Mouse (Mus musculus) liver, embryonic 12.5 days (tissue): Measurements from ENCODE around the gene Rint1. TPM values are rescaled to one million over a fixed set of nuclear protein-coding genes. Genes with fewer than 3 reads are reported as not detected.

ENCODE experiments used
- ATAC-seq: fragments of 200-750 bp; cut with Nextera tagmentation; 2 replicates; pipeline ENCODE4 v1.8.0; 2017; ENCODE audit warnings: moderate number of reproducible peaks, mild to moderate bottlenecking, moderate library complexity
- H3K27ac ChIP-seq: fragments of 300-500 bp; sonication (generic); 2 replicates; pipeline ENCODE4 v1.5.1; 2016; ENCODE audit warnings: mild to moderate bottlenecking
- H3K27me3 ChIP-seq: fragments of 300-500 bp; sonication (generic); replicated peaks from 2 replicates; pipeline ENCODE4 v1.6.1; 2016; ENCODE audit warnings: mild to moderate bottlenecking, moderate library complexity
- H3K36me3 ChIP-seq: fragments of 300-500 bp; sonication (generic); 2 replicates; pipeline ENCODE4 v1.6.1; 2016; ENCODE audit warnings: mild to moderate bottlenecking, moderate library complexity
- H3K4me1 ChIP-seq: fragments of 300-500 bp; sonication (generic); 2 replicates; pipeline ENCODE4 v1.6.1; 2016
- H3K4me2 ChIP-seq: fragments of 300-500 bp; sonication (generic); 2 replicates; pipeline ENCODE4 v1.6.1; 2016; ENCODE audit warnings: mild to moderate bottlenecking, moderate library complexity
- H3K4me3 ChIP-seq: fragments of 300-500 bp; sonication (generic); 2 replicates; pipeline ENCODE4 v1.5.1; 2016; ENCODE audit warnings: mild to moderate bottlenecking, moderate library complexity
- H3K9ac ChIP-seq: fragments of 300-500 bp; sonication (generic); 2 replicates; pipeline ENCODE4 v1.6.1; 2016; ENCODE audit warnings: mild to moderate bottlenecking, moderate library complexity
- H3K9me3 ChIP-seq: fragments of 300-500 bp; sonication (generic); replicated peaks from 2 replicates; pipeline ENCODE4 v1.6.1; 2016; ENCODE audit warnings: mild to moderate bottlenecking, moderate library complexity
- WGBS: fragments of 180-500 bp; shearing (Covaris S2); methylation state at CpG from one replicate; pipeline ENCODE4 v1.1.7; 2016; ENCODE audit not compliant: insufficient replicate concordance; 5-methylcytosine and 5-hydroxymethylcytosine counted together
- polyA plus RNA-seq: library from polyadenylated mRNA; unstranded; fragments of >200 nt; fragmentation: Nextera tagmentation; extraction: Ambion mirVana; gene quantifications from 2 replicates; pipeline ENCODE4 v1.2.1, GENCODE M21; 2016

Rint1 gene
- polyA plus RNA-seq: 35.5 and 35.9 TPM in 2 replicates

DNA sequence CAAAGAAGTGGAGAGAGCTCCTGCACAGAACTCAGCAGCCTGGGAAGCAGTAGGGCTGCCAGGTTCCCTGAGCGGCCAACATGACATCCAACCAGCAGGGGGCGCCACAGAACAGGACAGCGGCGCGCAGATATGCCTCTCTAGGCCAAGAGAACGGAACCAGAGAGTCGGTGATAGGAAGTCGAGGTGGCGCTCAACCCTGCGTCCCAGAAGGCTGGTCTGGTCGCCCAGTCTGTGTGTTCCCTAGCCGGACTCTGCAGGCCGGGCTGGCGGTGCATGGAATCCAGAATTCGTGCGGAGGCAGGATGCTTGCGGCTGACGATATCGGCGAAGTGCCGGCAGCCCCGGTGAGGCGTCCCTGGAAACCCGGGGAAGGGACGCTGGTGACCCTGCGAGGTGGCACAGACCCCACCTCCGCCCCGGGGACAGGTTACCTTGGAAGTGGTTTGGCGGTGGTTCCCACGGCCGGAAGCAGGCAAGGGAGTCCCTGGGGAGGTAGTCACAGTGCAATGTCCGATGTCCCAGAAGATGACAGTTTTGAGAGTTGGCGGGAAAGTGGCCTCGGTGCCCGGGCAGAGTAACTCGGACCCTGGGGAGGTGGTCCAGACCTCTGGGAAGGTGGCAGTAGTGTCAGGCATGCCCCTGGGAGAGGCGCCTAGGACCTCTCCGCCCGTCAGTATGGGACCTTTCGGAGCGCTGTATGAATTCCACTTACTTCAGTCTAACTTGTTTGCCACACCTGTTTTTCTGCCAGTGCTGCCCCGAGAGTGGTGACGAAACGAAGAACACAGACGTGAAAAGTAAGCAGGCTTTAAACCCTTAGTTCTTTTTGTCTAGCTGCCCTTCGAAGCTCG is at the start of gene Rint1:
Gene Rint1, plus strand, starts transcription at position 176 of the 854 bp plus-strand sequence.
- Histone ChIP-seq H3K4me2 (peak within 1 kb of the TSS; percentile 69), H3K9ac (peak within 1 kb of the TSS; percentile 94), H3K4me1 (peaks cover 38% of the 10 kb centered on the region), H3K4me3 (peak within 1 kb of the TSS; percentile 83), H3K27ac (peak within 1 kb of the TSS; percentile 87), H3K9me3 (no peaks in the 10 kb centered on the region), H3K36me3 (peaks cover 32% of the 10 kb centered on the region), H3K27me3 (no peaks in the 10 kb centered on the region)
- peak; percentile 80 for ATAC-seq
- WGBS: 2% methylated on average over 47 of the region's 47 CpGs

GRCm38 (mm10) chr5:23743261-23743660 is 44.2 kb upstream of the Rint1 start:
- no peak overlapping the region for H3K4me3 ChIP-seq
- no peaks in the 10 kb centered on the region for H3K9me3 ChIP-seq
- no peak overlapping the region for H3K4me2 ChIP-seq
- H3K36me3 ChIP-seq: peaks cover 91% of the 10 kb centered on the region
- 91% methylated on average over 12 of the region's 12 CpGs for WGBS
- no peaks in the 10 kb centered on the region for H3K27me3 ChIP-seq
- ATAC-seq: no peak
- H3K4me1 ChIP-seq: no peaks in the 10 kb centered on the region
- H3K9ac ChIP-seq: no peak overlapping the region
- H3K27ac ChIP-seq: no peak overlapping the region

GRCm38 (mm10) chr5:23749882-23750281 is 37.6 kb upstream of the Rint1 start:
- H3K27ac ChIP-seq: no peak overlapping the region
- 72% methylated on average over 2 of the region's 2 CpGs for WGBS
- no peaks in the 10 kb centered on the region for H3K9me3 ChIP-seq
- H3K4me3 ChIP-seq: no peak overlapping the region
- no peak overlapping the region for H3K4me2 ChIP-seq
- H3K4me1 ChIP-seq: no peaks in the 10 kb centered on the region
- ATAC-seq: no peak
- no peak overlapping the region for H3K9ac ChIP-seq
- H3K27me3 ChIP-seq: no peaks in the 10 kb centered on the region
- H3K36me3 ChIP-seq: peaks cover 86% of the 10 kb centered on the region

DNA sequence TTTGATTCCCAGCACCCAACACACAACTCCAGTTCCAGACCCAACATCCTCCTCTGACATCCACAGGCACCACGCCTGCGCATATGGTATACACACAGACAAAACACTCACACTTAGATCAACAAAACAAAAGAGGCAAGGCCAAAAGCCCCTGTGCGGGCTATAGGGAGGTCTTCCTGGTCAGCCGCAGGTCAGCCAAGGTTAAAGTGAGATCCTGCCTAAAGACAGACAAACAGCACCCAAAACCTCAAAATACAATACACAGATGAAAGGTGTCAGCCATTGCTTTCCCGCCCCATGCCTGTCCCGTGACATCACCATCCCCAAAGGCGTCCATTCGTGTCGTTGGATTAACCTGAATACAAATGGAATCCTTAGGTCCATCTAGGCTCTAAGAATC is 31.9 kb upstream of the Rint1 start:
- peaks cover 90% of the 10 kb centered on the region for H3K36me3 ChIP-seq
- no peaks in the 10 kb centered on the region for H3K4me1 ChIP-seq
- 88% methylated on average over 9 of the region's 9 CpGs for WGBS
- no peaks in the 10 kb centered on the region for H3K27me3 ChIP-seq
- no peak overlapping the region for H3K4me2 ChIP-seq
- H3K27ac ChIP-seq: no peak overlapping the region
- H3K9me3 ChIP-seq: no peaks in the 10 kb centered on the region
- ATAC-seq: no peak
- no peak overlapping the region for H3K4me3 ChIP-seq
- no peak overlapping the region for H3K9ac ChIP-seq

DNA sequence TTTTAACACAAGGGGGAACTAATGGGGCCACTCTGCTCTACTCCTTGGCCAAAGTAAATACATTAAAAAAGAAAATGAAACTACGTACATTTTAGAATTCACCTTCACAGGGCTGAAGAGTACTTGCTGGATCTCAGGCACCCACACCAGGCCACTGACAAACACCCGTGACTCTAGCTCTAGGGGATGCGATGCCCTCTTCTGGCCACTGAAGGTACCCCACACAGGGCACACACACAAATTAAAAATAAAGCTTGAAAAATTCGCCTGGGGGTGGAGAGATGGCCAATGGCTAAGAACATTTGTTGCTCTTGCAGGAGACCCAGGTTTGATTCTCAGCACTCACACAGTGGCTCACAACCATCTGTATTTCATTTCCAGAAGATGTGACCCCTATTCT is 31.1 kb upstream of the Rint1 start:
- Histone ChIP-seq H3K9ac (no peak overlapping the region), H3K27ac (no peak overlapping the region), H3K27me3 (no peaks in the 10 kb centered on the region), H3K4me3 (no peak overlapping the region), H3K9me3 (no peaks in the 10 kb centered on the region), H3K4me2 (no peak overlapping the region), H3K36me3 (peaks cover 88% of the 10 kb centered on the region), H3K4me1 (no peaks in the 10 kb centered on the region)
- 88% methylated on average over 4 of the region's 4 CpGs for WGBS
- no peak for ATAC-seq

GRCm38 (mm10) chr5:23758633-23759032 is 28.9 kb upstream of the Rint1 start:
- H3K4me1 ChIP-seq: no peaks in the 10 kb centered on the region
- peaks cover 93% of the 10 kb centered on the region for H3K36me3 ChIP-seq
- H3K9ac ChIP-seq: no peak overlapping the region
- H3K9me3 ChIP-seq: no peaks in the 10 kb centered on the region
- no peak overlapping the region for H3K4me2 ChIP-seq
- no peak overlapping the region for H3K4me3 ChIP-seq
- no peaks in the 10 kb centered on the region for H3K27me3 ChIP-seq
- ATAC-seq: no peak
- 54% methylated on average over 2 of the region's 2 CpGs for WGBS
- no peak overlapping the region for H3K27ac ChIP-seq

- Histone ChIP-seq H3K27me3 (no peaks in the 10 kb centered on the region), H3K4me1 (no peaks in the 10 kb centered on the region), H3K9ac (no peak overlapping the region), H3K4me3 (no peak overlapping the region), H3K27ac (no peak overlapping the region), H3K36me3 (peaks cover 89% of the 10 kb centered on the region), H3K4me2 (no peak overlapping the region), H3K9me3 (no peaks in the 10 kb centered on the region)
- ATAC-seq: no peak
- WGBS: 86% methylated on average over 6 of the region's 6 CpGs
Measured at GRCm38 (mm10) chr5:23762531-23762930, 25.0 kb upstream of the Rint1 start.

DNA sequence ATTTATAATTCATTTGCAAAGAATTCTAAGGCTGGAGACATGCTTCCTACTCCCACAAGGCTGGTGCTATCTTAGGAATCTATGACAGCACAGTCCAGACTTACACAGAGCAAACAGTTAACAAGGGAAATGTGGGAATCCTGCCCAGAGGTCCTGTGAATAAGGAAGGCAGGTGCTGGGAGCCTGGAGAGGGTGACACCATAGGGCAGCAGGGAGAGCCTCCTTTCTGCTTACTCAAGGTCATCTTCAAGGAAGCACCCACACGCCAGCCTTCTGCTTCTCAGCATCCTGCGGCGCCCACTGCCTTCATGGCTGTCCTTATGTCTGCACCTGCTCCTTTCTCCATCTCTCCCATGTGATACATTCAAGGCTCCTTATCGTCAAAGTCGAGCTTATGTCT is 23.0 kb upstream of the Rint1 start:
- WGBS: 81% methylated on average over 5 of the region's 5 CpGs
- H3K27me3 ChIP-seq: no peaks in the 10 kb centered on the region
- H3K9me3 ChIP-seq: no peaks in the 10 kb centered on the region
- H3K4me1 ChIP-seq: no peaks in the 10 kb centered on the region
- H3K4me3 ChIP-seq: no peak overlapping the region
- no peak overlapping the region for H3K4me2 ChIP-seq
- ATAC-seq: no peak
- H3K9ac ChIP-seq: no peak overlapping the region
- H3K36me3 ChIP-seq: peaks cover 85% of the 10 kb centered on the region
- no peak overlapping the region for H3K27ac ChIP-seq

DNA sequence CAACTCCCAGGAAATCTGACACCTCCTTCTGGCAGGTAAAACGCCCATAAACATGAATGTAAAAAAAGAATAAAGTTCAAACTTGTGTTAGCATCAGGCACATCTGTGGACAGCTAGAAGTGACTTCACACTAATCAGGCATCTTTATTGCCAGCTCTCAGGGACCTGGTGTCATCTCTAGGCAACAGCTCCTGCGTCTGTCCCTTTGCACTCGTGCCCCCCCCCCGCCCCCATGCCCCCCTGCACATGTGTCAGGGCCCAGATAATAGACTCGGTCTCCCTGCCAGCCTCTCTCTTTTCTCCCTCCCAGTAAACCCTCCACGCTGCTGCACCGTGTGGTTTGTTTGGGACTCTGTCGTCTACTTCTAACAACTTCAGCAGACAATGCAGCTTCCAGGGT is 16.4 kb upstream of the Rint1 start:
- H3K27me3 ChIP-seq: no peaks in the 10 kb centered on the region
- H3K4me2 ChIP-seq: peak overlapping the region; percentile 52
- 0 out of 2 replicates have a peak overlapping the region, but pooled peaks have one; percentile 10 for H3K9ac ChIP-seq
- H3K4me3 ChIP-seq: peak overlapping the region; percentile 15
- WGBS: 21% methylated on average over 8 of the region's 8 CpGs
- H3K27ac ChIP-seq: peak overlapping the region; percentile 76
- no peaks in the 10 kb centered on the region for H3K9me3 ChIP-seq
- H3K36me3 ChIP-seq: peaks cover 75% of the 10 kb centered on the region
- H3K4me1 ChIP-seq: peaks cover 15% of the 10 kb centered on the region
- ATAC-seq: peak; percentile 94

DNA sequence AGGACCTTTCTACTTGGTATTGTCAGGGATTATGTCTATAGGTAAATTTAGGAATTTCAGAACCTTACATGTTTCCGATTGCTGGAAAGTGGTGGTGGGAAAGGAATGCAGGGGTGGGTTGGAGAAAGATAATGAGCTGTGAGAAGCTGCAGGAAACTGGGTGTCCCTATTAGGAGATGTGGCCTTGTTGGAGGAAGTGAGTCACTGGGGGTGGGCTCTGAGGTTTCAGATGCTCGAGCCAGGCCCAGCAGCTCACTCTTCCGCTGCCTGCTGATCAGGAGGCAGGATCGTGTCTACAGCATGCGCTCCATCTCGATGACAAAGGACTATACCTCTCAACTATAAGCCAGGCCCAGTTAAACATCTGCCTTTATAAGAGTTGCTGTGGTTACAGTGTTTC is 13.3 kb upstream of the Rint1 start:
- Histone ChIP-seq H3K4me3 (no peak overlapping the region), H3K36me3 (peaks cover 71% of the 10 kb centered on the region), H3K9me3 (no peaks in the 10 kb centered on the region), H3K9ac (no peak overlapping the region), H3K4me1 (peaks cover 15% of the 10 kb centered on the region), H3K27ac (no peak overlapping the region), H3K4me2 (no peak overlapping the region), H3K27me3 (no peaks in the 10 kb centered on the region)
- no peak for ATAC-seq
- 69% methylated on average over 6 of the region's 6 CpGs for WGBS

DNA sequence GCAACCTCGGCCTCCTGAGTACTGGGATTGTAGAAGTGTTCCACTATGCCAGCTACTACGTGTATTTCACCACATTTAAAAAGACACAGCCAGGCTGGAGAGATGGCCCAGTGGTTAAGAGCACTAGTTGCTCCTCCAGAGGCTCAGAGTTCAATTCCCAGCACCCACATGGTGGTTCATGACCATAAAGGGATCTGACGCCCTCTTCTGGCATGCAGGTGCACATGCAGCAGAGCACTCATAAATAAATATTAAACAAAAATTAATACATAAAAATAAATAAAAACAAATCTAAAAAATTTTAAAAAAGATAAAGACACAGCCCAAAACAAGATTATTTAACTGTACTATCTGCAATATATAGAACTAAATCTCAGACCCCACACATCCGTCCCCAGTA is 7.0 kb upstream of the Rint1 start:
- peaks cover 37% of the 10 kb centered on the region for H3K4me1 ChIP-seq
- WGBS: 73% methylated on average over 4 of the region's 4 CpGs
- no peak overlapping the region for H3K9ac ChIP-seq
- no peak for ATAC-seq
- no peak overlapping the region for H3K4me3 ChIP-seq
- no peaks in the 10 kb centered on the region for H3K9me3 ChIP-seq
- H3K4me2 ChIP-seq: no peak overlapping the region
- peaks cover 30% of the 10 kb centered on the region for H3K36me3 ChIP-seq
- no peaks in the 10 kb centered on the region for H3K27me3 ChIP-seq
- H3K27ac ChIP-seq: no peak overlapping the region

- H3K36me3 ChIP-seq: peaks cover 25% of the 10 kb centered on the region
- peak overlapping the region; percentile 81 for H3K4me2 ChIP-seq
- 48% methylated on average over 4 of the region's 4 CpGs for WGBS
- no peak overlapping the region; the same call in 1 of the 2 replicates for H3K9ac ChIP-seq
- H3K4me1 ChIP-seq: peaks cover 37% of the 10 kb centered on the region
- no peak overlapping the region for H3K27ac ChIP-seq
- H3K27me3 ChIP-seq: no peaks in the 10 kb centered on the region
- H3K4me3 ChIP-seq: peak overlapping the region; percentile 76; the same call in 1 of the 2 replicates
- no peak for ATAC-seq
- no peaks in the 10 kb centered on the region for H3K9me3 ChIP-seq
Measured at GRCm38 (mm10) chr5:23781172-23781571, 6.3 kb upstream of the Rint1 start.
